Mouse (Mus musculus): ENCODE data around the gene Itgb1bp1.

The Itgb1bp1 gene

DNA sequence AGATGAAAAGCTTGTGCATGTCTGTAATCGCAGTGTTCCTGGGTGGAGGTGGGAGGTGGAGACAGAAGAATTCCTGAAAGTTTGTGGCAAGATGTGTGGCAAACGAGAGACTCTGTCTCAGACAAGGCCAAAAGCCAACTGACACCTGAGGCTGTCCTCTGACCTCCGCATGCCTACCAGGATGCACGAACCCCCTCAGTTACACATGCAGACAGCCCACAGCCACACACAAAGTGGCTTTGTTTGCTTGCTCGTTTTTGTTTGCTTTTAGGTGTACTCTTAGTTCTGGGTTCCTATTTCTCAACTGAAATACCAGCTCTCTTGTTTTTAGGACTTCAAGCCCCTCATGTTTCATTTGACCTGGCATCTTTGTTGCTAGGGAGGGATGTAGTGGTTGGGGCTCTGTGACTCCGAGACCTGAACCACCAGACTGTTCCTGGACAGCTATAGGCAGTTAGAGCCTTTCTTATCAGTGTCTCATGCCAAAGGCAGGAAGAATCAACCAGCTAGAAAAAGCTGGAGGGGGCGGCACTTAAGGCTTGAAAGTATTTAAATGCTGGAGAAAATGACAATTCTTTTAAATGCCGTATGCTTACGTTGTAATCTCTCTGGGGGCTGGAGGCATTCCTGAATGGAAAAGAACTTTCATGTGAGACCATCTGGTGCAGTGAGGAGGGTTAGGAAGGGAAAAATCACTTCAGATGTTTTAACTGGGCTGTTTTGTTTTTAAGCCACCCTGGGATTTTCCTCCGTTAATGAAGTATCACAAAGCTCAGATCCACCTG is 84.4 kb downstream of the Itgb1bp1 start:
- DNase-seq (ENCODE audit: low spot score in 2 of 2) = no peak

GRCm38 (mm10) chr12:21200613-21201012 is 85.5 kb downstream of the Itgb1bp1 start:
- DNase-seq (ENCODE audit: low spot score in 2 of 2) = no peak

DNA sequence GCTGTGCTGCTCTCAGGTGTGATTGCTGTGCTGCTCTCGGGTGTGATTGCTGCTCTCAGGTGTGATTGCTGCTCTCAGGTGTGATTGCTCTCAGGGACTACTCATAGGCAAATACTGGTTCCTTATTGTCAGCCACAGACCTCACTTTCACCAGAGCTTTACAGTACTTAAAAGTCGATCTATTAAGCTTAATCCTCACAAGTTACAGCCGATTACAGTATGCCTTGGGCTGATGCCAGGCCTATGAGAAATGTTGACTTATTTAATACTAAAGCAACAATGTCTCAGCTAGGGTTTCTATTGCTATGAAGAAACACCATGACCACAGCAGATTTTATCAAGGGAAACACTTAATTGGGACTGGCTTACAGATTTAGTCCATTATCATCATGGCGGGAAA is 89.7 kb downstream of the Itgb1bp1 start:
- no peak for DNase-seq (ENCODE audit: low spot score in 2 of 2)

GRCm38 (mm10) chr12:21195497-21195896 is 90.6 kb downstream of the Itgb1bp1 start:
- no peak for DNase-seq (ENCODE audit: low spot score in 2 of 2)

DNA sequence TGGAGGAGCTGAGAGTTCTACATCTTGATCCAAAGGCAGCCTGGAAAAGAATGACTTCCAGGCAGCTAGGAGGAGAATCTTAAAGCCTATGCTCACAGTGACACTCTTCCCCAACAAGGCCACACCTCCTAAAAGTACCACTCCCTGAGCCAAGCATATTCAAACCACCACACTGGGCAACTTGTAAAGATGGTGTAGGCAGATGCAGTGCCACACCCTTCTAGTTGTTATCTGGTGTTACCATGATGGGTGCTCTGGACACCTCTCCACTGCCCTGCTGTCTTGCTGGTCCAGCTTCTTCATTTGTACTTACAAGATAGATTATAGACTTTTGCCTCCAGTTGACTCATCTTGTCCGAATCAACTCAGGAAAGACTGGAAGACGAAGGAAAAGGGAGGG is 94.5 kb downstream of the Itgb1bp1 start:
- no peak for DNase-seq (ENCODE audit: low spot score in 2 of 2)
